Mouse (Mus musculus): ENCODE results near the gene Galr2.

Galr2 gene

GRCm38 (mm10) chr11:116306126-116306982 lies 25.6 kb downstream of the Galr2 start:
- DNase-seq (ENCODE audit: low read depth, low spot score), result peak; percentile 97

- DNase-seq (ENCODE audit: low read depth, low spot score), result no peak
Measured at GRCm38 (mm10) chr11:116307019-116307725, 26.4 kb downstream of the Galr2 start, which contains the start of gene Exoc7. Gene Exoc7, minus strand, starts transcription at chr11:116307233.

- no peak for DNase-seq (ENCODE audit: low read depth, low spot score)
Measured at GRCm38 (mm10) chr11:116307762-116308531, 27.2 kb downstream of the Galr2 start.

GRCm38 (mm10) chr11:116309601-116310000 lies 28.9 kb downstream of the Galr2 start:
- no peak for DNase-seq (ENCODE audit: low read depth, low spot score)

GRCm38 (mm10) chr11:116311169-116311568 lies 30.4 kb downstream of the Galr2 start:
- DNase-seq (ENCODE audit: low read depth, low spot score), result peak; percentile 72

GRCm38 (mm10) chr11:116312359-116312758 lies 31.6 kb downstream of the Galr2 start:
- no peak for DNase-seq (ENCODE audit: low read depth, low spot score)

- DNase-seq (ENCODE audit: low read depth, low spot score), result peak; percentile 78
Measured at GRCm38 (mm10) chr11:116318719-116319659, 38.2 kb downstream of the Galr2 start.

- no peak for DNase-seq (ENCODE audit: low read depth, low spot score)
Measured at GRCm38 (mm10) chr11:116326963-116327603, 46.3 kb downstream of the Galr2 start.

- DNase-seq (ENCODE audit: low read depth, low spot score), result no peak
Measured at GRCm38 (mm10) chr11:116329314-116330210, 48.8 kb downstream of the Galr2 start.

GRCm38 (mm10) chr11:116330211-116330518 lies 49.4 kb downstream of the Galr2 start:
- DNase-seq (ENCODE audit: low read depth, low spot score), result peak; percentile 82

- DNase-seq (ENCODE audit: low read depth, low spot score), result peak; percentile 91
Measured at GRCm38 (mm10) chr11:116332232-116332982, 51.7 kb downstream of the Galr2 start.

GRCm38 (mm10) chr11:116332983-116333270 lies 52.2 kb downstream of the Galr2 start:
- DNase-seq (ENCODE audit: low read depth, low spot score), result no peak

Measured in brain, adult 2 months (tissue).